Mouse (Mus musculus): ENCODE results near the gene Stx11. TPM values are rescaled to one million over a fixed set of nuclear protein-coding genes. Genes with fewer than 3 reads are reported as not detected.

Gene Stx11
- polyA plus RNA-seq, 1 experiment, result 0.23 TPM

- TF ChIP-seq POLR2A (IDR thresholded peaks at IDR 0.05; ENCODE audit: control insufficient read depth, low read depth, low read length), result peak; percentile 31; the same call in 1 of the 2 replicates
- no peak for TF ChIP-seq CTCF (IDR thresholded peaks at IDR 0.05; ENCODE audit: control insufficient read depth, insufficient read depth, insufficient replicate concordance, low read depth, low read length)
- H3K27ac ChIP-seq (ENCODE audit: control insufficient read depth, insufficient read depth, low read depth, low read length), result no peak overlapping the region
- H3K27me3 ChIP-seq (ENCODE audit: control insufficient read depth, insufficient read depth, low read length), result no peaks in the 10 kb centered on the region
- H3K36me3 ChIP-seq (ENCODE audit: control insufficient read depth, insufficient read depth, low read length), result no peaks in the 10 kb centered on the region
- peak overlapping the region; percentile 51 for H3K4me3 ChIP-seq (ENCODE audit: control insufficient read depth, low read depth, low read length)
- peaks cover 8% of the 10 kb centered on the region for H3K4me1 ChIP-seq (ENCODE audit: control insufficient read depth, insufficient read depth, low read length)
These were observed 52.0 kb downstream of the Stx11 start for GRCm38 (mm10) chr10:12911981-12912530.

DNA sequence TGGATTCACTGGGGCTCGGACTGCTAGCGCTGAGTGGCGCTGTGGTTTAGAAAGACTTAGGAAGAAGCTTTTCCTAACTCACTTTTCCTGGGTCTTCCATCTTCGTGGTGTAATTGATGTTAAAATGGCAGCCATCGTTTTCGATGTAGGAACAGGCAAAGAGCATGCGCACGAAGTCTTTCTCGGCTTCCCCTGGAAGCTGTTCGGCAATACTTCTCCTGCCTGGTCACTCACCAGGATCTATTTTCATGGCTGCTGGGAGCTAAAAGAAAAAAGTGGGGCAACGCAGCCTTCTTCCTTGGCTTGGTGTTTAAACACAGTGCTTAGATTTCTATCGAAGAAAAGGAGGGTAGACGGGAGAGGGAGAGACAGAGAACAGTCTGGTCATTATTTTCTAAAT, 52.6 kb downstream of the Stx11 start:
- no peak for TF ChIP-seq CTCF (IDR thresholded peaks at IDR 0.05; ENCODE audit: control insufficient read depth, insufficient read depth, insufficient replicate concordance, low read depth, low read length)
- no peak for TF ChIP-seq POLR2A (IDR thresholded peaks at IDR 0.05; ENCODE audit: control insufficient read depth, low read depth, low read length)
- Histone ChIP-seq H3K4me3 (ENCODE audit: control insufficient read depth, low read depth, low read length) (peak overlapping the region; percentile 51), H3K4me1 (ENCODE audit: control insufficient read depth, insufficient read depth, low read length) (peaks cover 8% of the 10 kb centered on the region), H3K27ac (ENCODE audit: control insufficient read depth, insufficient read depth, low read depth, low read length) (no peak overlapping the region), H3K27me3 (ENCODE audit: control insufficient read depth, insufficient read depth, low read length) (no peaks in the 10 kb centered on the region), H3K36me3 (ENCODE audit: control insufficient read depth, insufficient read depth, low read length) (no peaks in the 10 kb centered on the region)

DNA sequence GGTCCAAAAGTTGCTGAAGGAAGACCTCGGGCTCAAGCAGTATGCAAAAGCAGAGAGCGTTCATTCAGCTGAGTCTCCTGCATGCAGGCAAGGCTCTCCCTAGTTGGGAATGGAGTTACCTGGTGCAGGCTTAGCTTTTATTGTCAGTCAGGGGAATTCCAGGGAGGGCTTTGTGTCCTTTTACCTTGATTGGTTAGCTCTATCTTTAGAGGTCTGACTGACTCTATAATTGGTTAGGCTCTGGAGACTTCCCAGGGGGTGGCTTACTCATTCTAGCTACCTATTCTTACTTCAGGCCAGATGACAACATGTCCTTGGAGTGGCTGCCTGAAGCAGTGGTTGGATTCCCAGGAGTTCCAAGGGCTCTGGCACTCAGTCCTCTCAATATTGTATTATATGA, 54.2 kb downstream of the Stx11 start:
- no peak for TF ChIP-seq CTCF (IDR thresholded peaks at IDR 0.05; ENCODE audit: control insufficient read depth, insufficient read depth, insufficient replicate concordance, low read depth, low read length)
- TF ChIP-seq POLR2A (IDR thresholded peaks at IDR 0.05; ENCODE audit: control insufficient read depth, low read depth, low read length), result no peak
- H3K4me1 ChIP-seq (ENCODE audit: control insufficient read depth, insufficient read depth, low read length), result peaks cover 5% of the 10 kb centered on the region
- no peak overlapping the region for H3K4me3 ChIP-seq (ENCODE audit: control insufficient read depth, low read depth, low read length)
- H3K36me3 ChIP-seq (ENCODE audit: control insufficient read depth, insufficient read depth, low read length), result no peaks in the 10 kb centered on the region
- no peaks in the 10 kb centered on the region for H3K27me3 ChIP-seq (ENCODE audit: control insufficient read depth, insufficient read depth, low read length)
- no peak overlapping the region for H3K27ac ChIP-seq (ENCODE audit: control insufficient read depth, insufficient read depth, low read depth, low read length)

- Histone ChIP-seq H3K4me1 (ENCODE audit: control insufficient read depth, insufficient read depth, low read length) (peaks cover 5% of the 10 kb centered on the region), H3K36me3 (ENCODE audit: control insufficient read depth, insufficient read depth, low read length) (no peaks in the 10 kb centered on the region), H3K27me3 (ENCODE audit: control insufficient read depth, insufficient read depth, low read length) (no peaks in the 10 kb centered on the region), H3K27ac (ENCODE audit: control insufficient read depth, insufficient read depth, low read depth, low read length) (no peak overlapping the region), H3K4me3 (ENCODE audit: control insufficient read depth, low read depth, low read length) (no peak overlapping the region)
- TF ChIP-seq POLR2A (IDR thresholded peaks at IDR 0.05; ENCODE audit: control insufficient read depth, low read depth, low read length) (no peak), CTCF (IDR thresholded peaks at IDR 0.05; ENCODE audit: control insufficient read depth, insufficient read depth, insufficient replicate concordance, low read depth, low read length) (no peak)
These were observed 54.9 kb downstream of the Stx11 start for GRCm38 (mm10) chr10:12909179-12909578.

- TF ChIP-seq CTCF (IDR thresholded peaks at IDR 0.05; ENCODE audit: control insufficient read depth, insufficient read depth, insufficient replicate concordance, low read depth, low read length), result no peak
- H3K27me3 ChIP-seq (ENCODE audit: control insufficient read depth, insufficient read depth, low read length), result no peaks in the 10 kb centered on the region
- no peak overlapping the region for H3K4me3 ChIP-seq (ENCODE audit: control insufficient read depth, low read depth, low read length)
- H3K36me3 ChIP-seq (ENCODE audit: control insufficient read depth, insufficient read depth, low read length), result no peaks in the 10 kb centered on the region
- H3K27ac ChIP-seq (ENCODE audit: control insufficient read depth, insufficient read depth, low read depth, low read length), result no peak overlapping the region
- H3K4me1 ChIP-seq (ENCODE audit: control insufficient read depth, insufficient read depth, low read length), result no peaks in the 10 kb centered on the region
These were observed 60.0 kb downstream of the Stx11 start for GRCm38 (mm10) chr10:12904140-12904528.

GRCm38 (mm10) chr10:12903440-12904139, 60.5 kb downstream of the Stx11 start:
- H3K27me3 ChIP-seq (ENCODE audit: control insufficient read depth, insufficient read depth, low read length), result no peaks in the 10 kb centered on the region
- no peak for TF ChIP-seq CTCF (IDR thresholded peaks at IDR 0.05; ENCODE audit: control insufficient read depth, insufficient read depth, insufficient replicate concordance, low read depth, low read length)
- TF ChIP-seq POLR2A (IDR thresholded peaks at IDR 0.05; ENCODE audit: control insufficient read depth, low read depth, low read length), result no peak
- no peak overlapping the region for H3K27ac ChIP-seq (ENCODE audit: control insufficient read depth, insufficient read depth, low read depth, low read length)
- H3K4me1 ChIP-seq (ENCODE audit: control insufficient read depth, insufficient read depth, low read length), result no peaks in the 10 kb centered on the region
- H3K36me3 ChIP-seq (ENCODE audit: control insufficient read depth, insufficient read depth, low read length), result no peaks in the 10 kb centered on the region
- no peak overlapping the region for H3K4me3 ChIP-seq (ENCODE audit: control insufficient read depth, low read depth, low read length)

GRCm38 (mm10) chr10:12899901-12900300, 64.2 kb downstream of the Stx11 start:
- Histone ChIP-seq H3K4me1 (ENCODE audit: control insufficient read depth, insufficient read depth, low read length) (no peaks in the 10 kb centered on the region), H3K4me3 (ENCODE audit: control insufficient read depth, low read depth, low read length) (no peak overlapping the region), H3K27me3 (ENCODE audit: control insufficient read depth, insufficient read depth, low read length) (no peaks in the 10 kb centered on the region), H3K27ac (ENCODE audit: control insufficient read depth, insufficient read depth, low read depth, low read length) (no peak overlapping the region), H3K36me3 (ENCODE audit: control insufficient read depth, insufficient read depth, low read length) (no peaks in the 10 kb centered on the region)
- TF ChIP-seq CTCF (IDR thresholded peaks at IDR 0.05; ENCODE audit: control insufficient read depth, insufficient read depth, insufficient replicate concordance, low read depth, low read length) (no peak), POLR2A (IDR thresholded peaks at IDR 0.05; ENCODE audit: control insufficient read depth, low read depth, low read length) (no peak)
